Mouse (Mus musculus): ENCODE data around the gene Rnf40.

DNA sequence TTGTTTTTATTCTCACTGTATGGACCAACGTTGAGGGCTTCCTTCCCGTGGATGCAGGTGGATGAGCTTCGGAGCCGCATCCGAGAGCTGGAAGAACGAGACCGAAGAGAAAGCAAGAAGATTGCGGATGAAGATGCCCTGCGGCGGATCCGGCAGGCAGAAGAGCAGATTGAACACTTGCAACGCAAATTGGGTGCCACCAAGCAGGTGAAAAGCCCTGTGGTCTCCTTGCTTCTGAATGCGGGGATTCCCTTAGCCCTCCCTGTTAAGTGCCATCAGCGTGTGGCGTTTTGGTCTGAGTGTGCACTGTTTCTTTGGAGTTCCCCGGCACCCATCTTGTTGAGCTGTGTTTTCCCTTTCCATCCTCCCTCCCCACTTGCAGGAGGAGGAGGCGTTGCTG, 8.2 kb downstream of the Rnf40 start:
- no peak for TF ChIP-seq CTCF (IDR thresholded peaks at IDR 0.05; ENCODE audit: control insufficient read depth, insufficient read depth, insufficient replicate concordance, low read depth, low read length)
- TF ChIP-seq POLR2A (IDR thresholded peaks at IDR 0.05; ENCODE audit: control insufficient read depth, low read depth, low read length) = no peak
